Mouse (Mus musculus): ENCODE measurements around the gene Olfr1204.

The Olfr1204 gene

GRCm38 (mm10) chr2:88848992-88849391, at the start of gene Olfr1204:
Gene Olfr1204, plus strand, starts transcription at chr2:88849292.
- H3K36me3 ChIP-seq (ENCODE audit: insufficient read depth, low read length), result no peaks in the 10 kb centered on the region
- no peaks in the 10 kb centered on the region for H3K4me1 ChIP-seq (replicated peaks; ENCODE audit: low read depth, low read length)
- no peak within 1 kb of the TSS for H3K4me3 ChIP-seq (replicated peaks; ENCODE audit: low read length)
- no peak for TF ChIP-seq POU5F1 (IDR thresholded peaks at IDR 0.05; ENCODE audit: borderline replicate concordance, low read length)
- no peak for TF ChIP-seq CTCF (conservative IDR thresholded peaks at IDR 0.05; ENCODE audit: low read length)
- no peak for TF ChIP-seq NANOG (IDR thresholded peaks at IDR 0.05; ENCODE audit: borderline replicate concordance, low read length)
- no peaks in the 10 kb centered on the region for H3K9me3 ChIP-seq (ENCODE audit: low read length)
- no peaks in the 10 kb centered on the region for H3K27me3 ChIP-seq (ENCODE audit: insufficient read depth, low read length)

- no peak within 1 kb of the TSS for H3K4me3 ChIP-seq (replicated peaks; ENCODE audit: low read length)
- no peaks in the 10 kb centered on the region for H3K36me3 ChIP-seq (ENCODE audit: insufficient read depth, low read length)
- no peaks in the 10 kb centered on the region for H3K9me3 ChIP-seq (ENCODE audit: low read length)
- H3K27me3 ChIP-seq (ENCODE audit: insufficient read depth, low read length), result no peaks in the 10 kb centered on the region
- TF ChIP-seq CTCF (conservative IDR thresholded peaks at IDR 0.05; ENCODE audit: low read length) (no peak), NANOG (IDR thresholded peaks at IDR 0.05; ENCODE audit: borderline replicate concordance, low read length) (no peak), POU5F1 (IDR thresholded peaks at IDR 0.05; ENCODE audit: borderline replicate concordance, low read length) (no peak)
- H3K4me1 ChIP-seq (replicated peaks; ENCODE audit: low read depth, low read length), result no peaks in the 10 kb centered on the region
Observed at GRCm38 (mm10) chr2:88814196-88814595, 34.9 kb upstream of the Olfr1204 start, which contains the start of gene Olfr1202. Gene Olfr1202, plus strand, starts transcription at chr2:88814496.

GRCm38 (mm10) chr2:88829437-88829836, 19.7 kb upstream of the Olfr1204 start, which contains the start of gene Olfr1205:
Gene Olfr1205, plus strand, starts transcription at chr2:88829737.
- H3K36me3 ChIP-seq (ENCODE audit: insufficient read depth, low read length), result no peaks in the 10 kb centered on the region
- TF ChIP-seq POU5F1 (IDR thresholded peaks at IDR 0.05; ENCODE audit: borderline replicate concordance, low read length), result no peak
- no peak for TF ChIP-seq CTCF (conservative IDR thresholded peaks at IDR 0.05; ENCODE audit: low read length)
- no peak for TF ChIP-seq NANOG (IDR thresholded peaks at IDR 0.05; ENCODE audit: borderline replicate concordance, low read length)
- no peaks in the 10 kb centered on the region for H3K4me1 ChIP-seq (replicated peaks; ENCODE audit: low read depth, low read length)
- peaks cover 8% of the 10 kb centered on the region; the same call in 1 of the 2 replicates for H3K9me3 ChIP-seq (ENCODE audit: low read length)
- H3K27me3 ChIP-seq (ENCODE audit: insufficient read depth, low read length), result no peaks in the 10 kb centered on the region
- H3K4me3 ChIP-seq (replicated peaks; ENCODE audit: low read length), result no peak within 1 kb of the TSS

GRCm38 (mm10) chr2:88838477-88838876, 10.6 kb upstream of the Olfr1204 start:
- Histone ChIP-seq H3K9me3 (ENCODE audit: low read length) (no peaks in the 10 kb centered on the region), H3K36me3 (ENCODE audit: insufficient read depth, low read length) (no peaks in the 10 kb centered on the region), H3K4me1 (replicated peaks; ENCODE audit: low read depth, low read length) (no peaks in the 10 kb centered on the region), H3K27me3 (ENCODE audit: insufficient read depth, low read length) (no peaks in the 10 kb centered on the region), H3K4me3 (replicated peaks; ENCODE audit: low read length) (no peak overlapping the region)
- TF ChIP-seq POU5F1 (IDR thresholded peaks at IDR 0.05; ENCODE audit: borderline replicate concordance, low read length) (no peak), CTCF (conservative IDR thresholded peaks at IDR 0.05; ENCODE audit: low read length) (no peak), NANOG (IDR thresholded peaks at IDR 0.05; ENCODE audit: borderline replicate concordance, low read length) (no peak)

GRCm38 (mm10) chr2:88862931-88863330, 13.8 kb downstream of the Olfr1204 start, which contains the start of gene Olfr1206:
Gene Olfr1206, plus strand, starts transcription at chr2:88863231.
- Histone ChIP-seq H3K4me1 (replicated peaks; ENCODE audit: low read depth, low read length) (no peaks in the 10 kb centered on the region), H3K4me3 (replicated peaks; ENCODE audit: low read length) (no peak within 1 kb of the TSS), H3K36me3 (ENCODE audit: insufficient read depth, low read length) (no peaks in the 10 kb centered on the region), H3K27me3 (ENCODE audit: insufficient read depth, low read length) (no peaks in the 10 kb centered on the region), H3K9me3 (ENCODE audit: low read length) (no peaks in the 10 kb centered on the region)
- TF ChIP-seq NANOG (IDR thresholded peaks at IDR 0.05; ENCODE audit: borderline replicate concordance, low read length), result no peak
- TF ChIP-seq CTCF (conservative IDR thresholded peaks at IDR 0.05; ENCODE audit: low read length), result no peak
- no peak for TF ChIP-seq POU5F1 (IDR thresholded peaks at IDR 0.05; ENCODE audit: borderline replicate concordance, low read length)

GRCm38 (mm10) chr2:88902211-88902610, 53.1 kb downstream of the Olfr1204 start, which contains the start of gene Olfr1208:
Gene Olfr1208, minus strand, starts transcription at chr2:88902311.
- no peaks in the 10 kb centered on the region for H3K9me3 ChIP-seq (ENCODE audit: low read length)
- no peaks in the 10 kb centered on the region for H3K36me3 ChIP-seq (ENCODE audit: insufficient read depth, low read length)
- H3K4me3 ChIP-seq (replicated peaks; ENCODE audit: low read length), result no peak within 1 kb of the TSS
- no peaks in the 10 kb centered on the region for H3K4me1 ChIP-seq (replicated peaks; ENCODE audit: low read depth, low read length)
- H3K27me3 ChIP-seq (ENCODE audit: insufficient read depth, low read length), result no peaks in the 10 kb centered on the region
- TF ChIP-seq POU5F1 (IDR thresholded peaks at IDR 0.05; ENCODE audit: borderline replicate concordance, low read length), result no peak
- TF ChIP-seq NANOG (IDR thresholded peaks at IDR 0.05; ENCODE audit: borderline replicate concordance, low read length), result no peak
- no peak for TF ChIP-seq CTCF (conservative IDR thresholded peaks at IDR 0.05; ENCODE audit: low read length)
